Mouse (Mus musculus): Measurements from ENCODE around the gene Tbc1d7. TPM values are rescaled to one million over a fixed set of nuclear protein-coding genes. Genes with fewer than 3 reads are reported as not detected.

Tbc1d7 gene
- total RNA-seq, 2 experiments from 2014 or later: 26.8 to 28.3 TPM

DNA sequence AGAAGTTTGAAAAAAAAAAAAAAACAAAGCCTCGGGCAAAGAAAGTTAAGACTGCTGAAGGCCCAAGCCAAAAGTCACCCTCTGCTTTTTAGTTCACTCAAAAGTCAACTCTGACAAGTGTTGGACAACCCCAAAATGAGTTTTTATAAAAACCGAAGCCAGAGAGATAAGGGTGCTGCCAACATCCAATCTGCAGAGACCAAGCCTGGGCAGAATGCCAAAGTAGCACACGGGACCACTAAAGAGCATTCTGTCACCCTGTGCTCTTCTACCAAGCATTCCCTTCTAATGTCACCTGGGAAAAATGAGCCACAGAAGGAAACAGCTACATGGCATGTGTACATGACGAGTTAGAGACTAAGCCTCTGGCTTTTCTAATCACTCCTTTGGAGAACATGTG, 36.8 kb downstream of the Tbc1d7 start:
- DNase-seq: no peak

DNA sequence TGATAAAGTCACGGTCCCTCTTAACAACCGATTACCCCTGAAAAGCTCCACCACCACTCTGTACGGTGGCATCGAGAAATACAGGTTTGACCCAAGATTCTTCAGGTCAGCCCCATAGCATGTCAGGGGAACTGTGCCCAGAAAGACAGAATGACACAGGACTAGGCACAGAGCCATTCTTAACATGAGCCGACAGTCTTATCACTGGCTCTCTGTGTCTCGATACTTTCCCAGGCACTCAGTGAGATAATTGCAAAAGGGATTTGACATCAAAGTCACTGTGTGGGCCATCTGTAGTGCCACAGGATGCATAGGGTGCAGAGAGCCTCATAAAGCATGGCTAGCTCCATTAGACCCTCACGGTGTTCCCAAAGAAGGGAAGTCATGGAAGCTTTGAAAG, 37.9 kb downstream of the Tbc1d7 start:
- no peak for DNase-seq

DNA sequence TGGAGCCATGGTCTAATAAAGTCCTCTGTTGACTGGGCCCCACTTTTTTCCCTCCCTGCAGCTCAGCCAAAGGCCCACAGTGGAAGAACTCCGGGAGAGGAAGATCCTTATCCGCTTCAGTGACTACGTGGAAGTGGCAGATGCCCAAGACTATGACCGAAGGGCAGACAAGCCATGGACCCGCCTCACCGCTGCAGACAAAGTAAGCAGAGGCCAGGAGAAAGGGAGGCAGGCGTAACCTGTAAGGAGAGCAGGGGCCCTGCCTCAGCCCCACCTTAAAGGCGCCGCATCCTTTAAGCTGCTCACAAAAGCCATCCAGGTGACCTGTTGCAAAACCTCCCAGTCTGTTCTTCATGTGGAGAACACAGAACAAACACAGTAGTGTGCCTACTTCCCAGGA, 38.4 kb downstream of the Tbc1d7 start:
- no peak for DNase-seq

DNA sequence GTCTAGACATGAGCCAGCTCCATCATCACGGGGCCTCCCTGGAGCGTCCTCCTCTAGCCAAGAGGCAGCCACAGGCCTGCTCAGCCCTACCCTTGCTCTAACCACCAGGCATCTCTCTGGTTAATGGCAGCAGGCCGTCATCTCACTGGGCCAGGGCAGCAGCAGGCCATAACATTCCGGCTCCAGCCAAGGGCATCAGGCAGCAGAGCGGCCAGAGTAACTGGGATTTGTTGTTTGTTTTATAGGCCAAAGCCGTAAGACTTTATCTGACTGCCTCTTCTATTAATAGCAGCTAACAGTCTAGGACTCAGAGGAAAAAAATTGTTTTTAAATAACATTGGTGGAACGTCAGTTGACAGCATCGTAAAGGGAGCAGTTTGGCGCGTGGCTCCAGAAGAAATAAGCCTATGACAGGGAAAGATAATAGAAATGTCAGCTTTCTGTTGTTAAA, 39.5 kb downstream of the Tbc1d7 start:
- DNase-seq: peak; percentile 19

DNA sequence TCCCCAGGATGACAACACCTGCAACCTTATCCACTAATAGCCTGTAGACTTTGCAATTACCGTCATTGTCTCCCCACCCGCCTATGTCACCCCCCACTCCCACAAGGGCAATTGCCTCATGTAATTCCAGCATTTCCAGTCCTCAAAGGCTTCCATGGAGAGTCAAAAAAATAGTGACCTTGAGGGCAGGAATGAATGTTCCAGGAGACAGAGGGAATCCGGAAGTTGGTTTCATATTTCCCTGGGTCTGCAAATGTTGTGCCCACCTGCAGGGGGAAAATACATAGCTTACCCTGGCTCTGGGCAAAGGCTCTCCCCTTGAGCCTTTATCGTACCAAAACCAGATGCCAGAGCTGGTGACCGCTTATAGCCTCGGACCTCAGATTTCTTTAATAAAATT, 41.1 kb downstream of the Tbc1d7 start:
- DNase-seq: no peak

DNA sequence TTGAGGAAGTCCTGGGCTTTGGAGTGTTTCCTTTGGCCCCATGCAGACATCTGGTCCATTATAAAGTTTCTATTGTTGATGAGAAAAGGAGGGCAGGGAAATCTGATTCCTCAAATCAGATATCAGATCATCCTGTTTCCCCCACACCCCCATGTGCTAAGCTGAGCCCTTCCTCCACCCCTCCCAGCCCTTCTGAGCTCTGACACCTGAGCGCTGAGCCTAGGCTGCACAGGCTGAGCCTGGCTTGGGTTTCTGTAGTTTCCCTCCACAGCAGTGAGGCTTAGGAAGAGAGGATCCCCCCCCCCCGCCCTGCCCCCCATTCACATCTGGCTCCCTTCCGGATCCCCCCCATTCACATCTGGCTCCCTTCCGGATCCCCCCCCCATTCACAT, 46.6 kb downstream of the Tbc1d7 start:
- DNase-seq: no peak

DNA sequence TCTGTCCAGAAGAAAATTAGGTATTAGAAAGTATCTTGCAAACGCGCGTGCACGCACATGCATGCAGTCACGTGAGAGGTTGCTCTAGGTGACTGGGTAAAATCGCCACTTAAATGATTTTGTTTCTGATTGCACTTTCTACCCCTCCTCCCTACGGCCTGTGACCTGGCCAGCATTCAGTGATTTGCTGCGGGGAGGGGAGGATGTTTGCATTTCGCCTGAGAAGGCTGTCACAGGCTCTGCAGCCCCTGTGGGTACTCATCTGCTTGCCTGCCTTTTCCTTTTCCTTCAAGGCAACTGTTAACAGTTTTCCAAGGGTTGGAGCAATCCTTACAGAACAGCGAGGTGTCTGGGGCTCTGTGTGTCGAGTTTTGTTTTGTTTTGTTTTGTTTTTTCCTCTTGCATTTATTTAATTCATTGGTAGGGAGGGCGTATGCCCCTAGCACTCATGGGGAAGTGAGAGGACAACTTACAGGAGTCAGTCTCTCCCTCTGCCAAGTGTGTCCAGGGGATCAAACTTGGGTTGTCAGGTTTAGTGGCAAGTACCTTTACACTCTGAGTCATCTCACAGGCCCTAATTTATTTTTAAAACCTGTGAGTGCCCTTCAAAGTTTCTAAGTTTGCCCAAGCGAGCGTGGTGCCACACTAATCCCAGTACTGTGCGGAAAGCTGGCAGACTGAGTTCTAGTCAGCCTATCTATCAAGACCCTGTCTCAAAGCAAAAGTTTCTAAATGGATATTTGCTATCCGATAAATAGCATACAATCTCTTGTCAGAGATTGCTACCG, 47.2 kb downstream of the Tbc1d7 start:
- no peak for DNase-seq

DNA sequence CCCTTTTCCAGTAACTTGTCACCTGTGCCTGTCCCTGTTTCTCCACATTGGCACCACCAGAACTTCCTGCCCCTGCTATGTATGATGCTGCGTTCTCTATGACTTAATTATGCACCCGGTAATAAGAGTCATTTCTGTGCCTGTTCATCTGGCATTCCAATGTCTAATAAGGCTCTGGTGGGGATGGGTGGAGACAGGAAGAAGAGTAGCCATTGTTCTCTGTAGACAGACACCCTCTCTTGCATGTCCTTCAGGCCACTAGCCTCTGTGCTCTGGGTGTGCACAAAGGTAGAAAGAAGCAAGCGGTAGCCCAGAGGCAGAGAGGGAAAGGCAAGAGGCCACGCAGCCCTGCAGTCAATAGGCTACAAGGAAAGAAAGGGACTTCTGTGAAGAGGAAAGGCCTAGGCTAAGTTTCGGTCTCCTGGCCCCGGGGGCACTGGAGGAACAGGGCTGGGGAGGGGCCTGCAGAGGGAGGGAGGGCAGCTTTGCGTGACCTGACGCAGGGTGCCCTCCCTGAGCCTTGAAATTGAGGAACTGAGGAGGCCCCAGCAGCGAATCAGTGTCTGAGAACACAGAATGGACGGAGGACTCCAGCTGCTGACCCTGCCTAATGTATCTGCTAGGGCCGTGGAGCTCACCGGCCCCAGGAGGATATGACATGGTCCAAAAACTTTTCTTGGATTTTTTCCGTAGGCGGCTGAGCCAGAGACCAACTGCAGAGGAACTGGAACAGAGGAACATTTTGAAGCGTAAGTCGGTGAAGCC, 48.8 kb downstream of the Tbc1d7 start:
- DNase-seq: peak; percentile 22

DNA sequence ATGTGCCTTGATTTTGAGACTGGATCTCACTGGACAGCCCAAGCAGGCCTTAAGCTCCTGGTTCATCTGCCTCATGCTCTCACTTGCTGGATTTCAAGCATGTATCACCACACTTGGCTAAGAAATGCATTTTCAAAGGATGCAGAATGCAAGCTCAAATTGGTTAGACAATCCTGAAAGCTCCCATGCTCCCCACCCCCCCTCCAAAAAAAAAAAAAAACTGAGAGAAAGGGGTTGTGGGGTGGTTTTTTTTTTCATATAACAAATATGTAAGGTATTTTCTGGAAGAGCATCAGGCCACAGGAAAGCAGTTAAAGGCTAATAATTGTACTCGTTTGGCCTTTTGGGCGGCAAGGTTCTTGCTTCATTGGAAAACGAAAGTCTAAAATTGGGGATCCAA, 58.2 kb downstream of the Tbc1d7 start:
- DNase-seq: no peak

DNA sequence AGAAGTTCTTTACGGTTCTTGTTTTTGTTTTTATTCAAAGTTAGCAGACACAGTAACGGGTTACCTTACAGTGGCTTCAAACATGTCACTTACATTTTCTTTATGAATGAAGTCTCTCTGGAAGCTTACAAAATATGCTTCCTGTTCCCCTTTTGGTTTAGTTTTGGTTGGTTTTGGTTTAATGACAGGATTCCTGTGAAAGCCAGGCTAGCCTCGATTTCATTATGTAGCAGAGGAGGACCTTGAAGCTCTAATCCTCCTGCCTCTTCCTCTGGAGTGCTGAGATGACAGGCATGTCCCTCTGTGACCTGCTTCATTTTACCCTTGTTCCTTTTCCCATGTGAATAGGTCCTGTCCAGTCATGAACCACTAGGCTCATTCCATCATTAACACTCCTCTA, 58.6 kb downstream of the Tbc1d7 start:
- no peak for DNase-seq

DNA sequence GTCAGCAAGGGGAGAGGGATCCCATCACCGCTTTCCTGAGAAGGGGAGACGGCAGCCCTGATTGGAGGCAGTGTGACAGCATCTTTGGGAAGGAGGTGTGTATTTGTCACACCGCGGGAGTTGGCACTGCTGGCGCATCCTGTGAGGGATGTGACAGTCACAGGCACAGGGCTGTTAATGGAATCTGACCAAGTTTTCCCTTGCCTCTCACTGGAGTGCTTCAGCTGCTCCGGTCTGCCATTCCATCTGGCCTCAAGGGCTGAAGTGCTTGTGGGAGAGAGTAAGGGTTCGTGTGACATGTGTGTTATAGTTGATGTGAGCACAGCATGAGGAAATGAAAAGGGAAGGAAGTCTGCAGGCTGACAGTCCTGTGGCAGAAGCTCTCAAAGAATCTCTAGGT, 59.0 kb downstream of the Tbc1d7 start:
- no peak for DNase-seq

DNA sequence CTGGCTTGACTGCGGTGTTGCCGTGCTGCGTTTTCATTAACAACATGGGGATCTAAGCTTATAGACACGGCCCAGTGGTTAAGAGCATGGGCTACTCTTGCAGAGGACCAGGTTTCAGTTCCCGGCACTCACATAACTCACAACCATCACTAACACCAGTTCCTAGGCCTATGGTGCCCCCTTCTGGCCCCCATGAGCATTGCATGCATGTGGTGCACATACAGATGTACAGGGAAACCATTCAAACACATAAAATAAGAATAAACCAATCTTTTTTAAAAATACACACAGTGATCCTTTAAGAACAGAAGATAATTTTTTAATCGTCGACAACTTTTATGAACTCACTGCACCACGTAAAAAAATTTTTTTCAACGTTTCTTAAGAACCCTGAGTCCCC, 66.8 kb downstream of the Tbc1d7 start:
- no peak for DNase-seq

DNA sequence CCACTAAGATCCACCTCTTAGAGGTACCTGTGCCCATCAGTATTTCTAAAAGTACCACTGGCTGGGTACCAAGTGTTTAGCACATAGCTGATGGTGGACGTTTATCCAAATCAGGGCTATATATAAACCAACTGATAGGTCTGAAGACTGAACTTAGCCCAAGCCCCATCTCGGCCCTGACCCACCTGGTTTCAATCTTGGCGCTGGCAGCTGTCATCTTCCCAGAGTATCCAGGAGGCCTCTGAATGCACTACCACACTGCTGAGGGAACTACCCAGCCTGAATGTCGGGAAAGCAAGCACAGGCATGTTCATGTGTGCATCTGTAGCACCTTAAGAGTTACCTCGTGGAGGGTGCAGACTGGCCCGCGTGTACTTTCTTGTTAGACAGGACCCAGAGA, 68.4 kb downstream of the Tbc1d7 start:
- DNase-seq: no peak

Other genes with a start within 250 kb of the Tbc1d7 start
- gene Gfod1, start 132.7 kb upstream of the Tbc1d7 start, total RNA-seq (2021): 1 to 10 TPM; 6.2 to 6.8 TPM
- 10 to 100 TPM; 13.3 to 14.0 TPM for gene Sirt5, start 194.0 kb upstream of the Tbc1d7 start, total RNA-seq (2021)
- gene Nol7, start 226.9 kb upstream of the Tbc1d7 start, total RNA-seq (2021): 100 to 1,000 TPM; 149 to 160 TPM